Mouse (Mus musculus): ENCODE measurements at regions not wholly inside any gene's neighbourhood (a gene's known extent, or its start where the extent isn't known, plus 50 kb on each side); places are given as distances from the start of the nearest gene placed in this dataset.
A peak's percentile ranks its signal among the peaks of the same experiment; 100 is the strongest.

- no peak overlapping the region for H3K9ac ChIP-seq (ENCODE audit: low read depth, low read length)
- no peaks in the 10 kb centered on the region for H3K79me2 ChIP-seq (ENCODE audit: control insufficient read depth, insufficient read depth, low read length)
- H3K36me3 ChIP-seq (ENCODE audit: control insufficient read depth, insufficient read depth, low read length), result no peaks in the 10 kb centered on the region
- no peaks in the 10 kb centered on the region for H3K4me1 ChIP-seq (ENCODE audit: control insufficient read depth, insufficient read depth, low read length)
- no peak for DNase-seq (ENCODE audit: extremely low read depth, low read depth, low spot score)
- TF ChIP-seq POLR2A (IDR thresholded peaks at IDR 0.05; ENCODE audit: extremely low read depth, insufficient read depth, low read length), result no peak
- TF ChIP-seq CTCF (IDR thresholded peaks at IDR 0.05; ENCODE audit: low read depth, low read length), result no peak
- H3K4me3 ChIP-seq (ENCODE audit: insufficient read depth, low read depth, low read length), result no peak overlapping the region
- no peaks in the 10 kb centered on the region for H3K27me3 ChIP-seq (ENCODE audit: control insufficient read depth, insufficient read depth, low read length)
- no peak overlapping the region for H3K27ac ChIP-seq (replicated peaks; ENCODE audit: insufficient read depth, low read depth, low read length)
Observed at GRCm38 (mm10) chr9:57325962-57326361, 63.5 kb upstream of the 1700017B05Rik start.

GRCm38 (mm10) chr9:57319009-57319408 is 56.6 kb upstream of the 1700017B05Rik start:
- DNase-seq (ENCODE audit: extremely low read depth, low read depth, low spot score), result no peak
- H3K27me3 ChIP-seq (ENCODE audit: control insufficient read depth, insufficient read depth, low read length), result no peaks in the 10 kb centered on the region
- TF ChIP-seq POLR2A (IDR thresholded peaks at IDR 0.05; ENCODE audit: extremely low read depth, insufficient read depth, low read length), result no peak
- no peak for TF ChIP-seq CTCF (IDR thresholded peaks at IDR 0.05; ENCODE audit: low read depth, low read length)
- no peak overlapping the region for H3K9ac ChIP-seq (ENCODE audit: low read depth, low read length)
- H3K36me3 ChIP-seq (ENCODE audit: control insufficient read depth, insufficient read depth, low read length), result no peaks in the 10 kb centered on the region
- no peaks in the 10 kb centered on the region for H3K79me2 ChIP-seq (ENCODE audit: control insufficient read depth, insufficient read depth, low read length)
- no peak overlapping the region for H3K4me3 ChIP-seq (ENCODE audit: insufficient read depth, low read depth, low read length)
- no peak overlapping the region for H3K27ac ChIP-seq (replicated peaks; ENCODE audit: insufficient read depth, low read depth, low read length)
- 54% methylated on average over 2 of the region's 2 CpGs for WGBS
- H3K4me1 ChIP-seq (ENCODE audit: control insufficient read depth, insufficient read depth, low read length), result no peaks in the 10 kb centered on the region

- no peak for TF ChIP-seq POLR2A (IDR thresholded peaks at IDR 0.05; ENCODE audit: extremely low read depth, insufficient read depth, low read length)
- TF ChIP-seq CTCF (IDR thresholded peaks at IDR 0.05; ENCODE audit: low read depth, low read length), result no peak
- Histone ChIP-seq H3K27me3 (ENCODE audit: control insufficient read depth, insufficient read depth, low read length) (no peaks in the 10 kb centered on the region), H3K4me3 (ENCODE audit: insufficient read depth, low read depth, low read length) (no peak overlapping the region), H3K27ac (replicated peaks; ENCODE audit: insufficient read depth, low read depth, low read length) (no peak overlapping the region), H3K9ac (ENCODE audit: low read depth, low read length) (no peak overlapping the region), H3K36me3 (ENCODE audit: control insufficient read depth, insufficient read depth, low read length) (no peaks in the 10 kb centered on the region), H3K79me2 (ENCODE audit: control insufficient read depth, insufficient read depth, low read length) (no peaks in the 10 kb centered on the region), H3K4me1 (ENCODE audit: control insufficient read depth, insufficient read depth, low read length) (peaks cover 7% of the 10 kb centered on the region; the same call in 1 of the 2 replicates)
- WGBS, result 71% methylated on average over 13 of the region's 13 CpGs
- no peak for DNase-seq (ENCODE audit: extremely low read depth, low read depth, low spot score)
Observed at GRCm38 (mm10) chr9:57317531-57318201, 55.3 kb upstream of the 1700017B05Rik start.

- no peak for TF ChIP-seq POLR2A (IDR thresholded peaks at IDR 0.05; ENCODE audit: extremely low read depth, insufficient read depth, low read length)
- TF ChIP-seq CTCF (IDR thresholded peaks at IDR 0.05; ENCODE audit: low read depth, low read length), result no peak
- Histone ChIP-seq H3K79me2 (ENCODE audit: control insufficient read depth, insufficient read depth, low read length) (no peaks in the 10 kb centered on the region), H3K36me3 (ENCODE audit: control insufficient read depth, insufficient read depth, low read length) (no peaks in the 10 kb centered on the region), H3K27ac (replicated peaks; ENCODE audit: insufficient read depth, low read depth, low read length) (no peak overlapping the region), H3K4me3 (ENCODE audit: insufficient read depth, low read depth, low read length) (no peak overlapping the region), H3K4me1 (ENCODE audit: control insufficient read depth, insufficient read depth, low read length) (peaks cover 10% of the 10 kb centered on the region; the same call in 1 of the 2 replicates), H3K27me3 (ENCODE audit: control insufficient read depth, insufficient read depth, low read length) (no peaks in the 10 kb centered on the region), H3K9ac (ENCODE audit: low read depth, low read length) (no peak overlapping the region)
- DNase-seq (ENCODE audit: extremely low read depth, low read depth, low spot score), result no peak
- 95% methylated on average over 7 of the region's 7 CpGs for WGBS
Observed at GRCm38 (mm10) chr9:57315032-57315660, 52.7 kb upstream of the 1700017B05Rik start.

GRCm38 (mm10) chr9:57313876-57314275 is 51.5 kb upstream of the 1700017B05Rik start:
- Histone ChIP-seq H3K27ac (replicated peaks; ENCODE audit: insufficient read depth, low read depth, low read length) (no peak overlapping the region), H3K27me3 (ENCODE audit: control insufficient read depth, insufficient read depth, low read length) (no peaks in the 10 kb centered on the region), H3K36me3 (ENCODE audit: control insufficient read depth, insufficient read depth, low read length) (no peaks in the 10 kb centered on the region), H3K79me2 (ENCODE audit: control insufficient read depth, insufficient read depth, low read length) (no peaks in the 10 kb centered on the region), H3K4me1 (ENCODE audit: control insufficient read depth, insufficient read depth, low read length) (peaks cover 10% of the 10 kb centered on the region; the same call in 1 of the 2 replicates), H3K9ac (ENCODE audit: low read depth, low read length) (no peak overlapping the region), H3K4me3 (ENCODE audit: insufficient read depth, low read depth, low read length) (no peak overlapping the region)
- no peak for TF ChIP-seq POLR2A (IDR thresholded peaks at IDR 0.05; ENCODE audit: extremely low read depth, insufficient read depth, low read length)
- no peak for TF ChIP-seq CTCF (IDR thresholded peaks at IDR 0.05; ENCODE audit: low read depth, low read length)
- peak; percentile 82 for DNase-seq (ENCODE audit: extremely low read depth, low read depth, low spot score)
- 46% methylated on average over 5 of the region's 5 CpGs for WGBS

GRCm38 (mm10) chr9:57312521-57312920 is 50.1 kb upstream of the 1700017B05Rik start:
- Histone ChIP-seq H3K79me2 (ENCODE audit: control insufficient read depth, insufficient read depth, low read length) (no peaks in the 10 kb centered on the region), H3K27ac (replicated peaks; ENCODE audit: insufficient read depth, low read depth, low read length) (peak overlapping the region; percentile 37; the same call in 1 of the 2 replicates), H3K27me3 (ENCODE audit: control insufficient read depth, insufficient read depth, low read length) (no peaks in the 10 kb centered on the region), H3K36me3 (ENCODE audit: control insufficient read depth, insufficient read depth, low read length) (no peaks in the 10 kb centered on the region), H3K4me1 (ENCODE audit: control insufficient read depth, insufficient read depth, low read length) (peaks cover 10% of the 10 kb centered on the region; the same call in 1 of the 2 replicates), H3K4me3 (ENCODE audit: insufficient read depth, low read depth, low read length) (no peak overlapping the region), H3K9ac (ENCODE audit: low read depth, low read length) (no peak overlapping the region)
- peak; percentile 83 for DNase-seq (ENCODE audit: extremely low read depth, low read depth, low spot score)
- 30% methylated on average over 3 of the region's 3 CpGs for WGBS
- TF ChIP-seq POLR2A (IDR thresholded peaks at IDR 0.05; ENCODE audit: extremely low read depth, insufficient read depth, low read length) (no peak), CTCF (IDR thresholded peaks at IDR 0.05; ENCODE audit: low read depth, low read length) (no peak)
